Mouse (Mus musculus) lung, postnatal 4 days (tissue): ENCODE data around the gene Fpr-rs3.

Experiments
- DNase-seq, 2 experiments: peaks; one replicate each; pipeline ENCODE4 v3.0.0; 2021

Gene Fpr-rs3

DNA sequence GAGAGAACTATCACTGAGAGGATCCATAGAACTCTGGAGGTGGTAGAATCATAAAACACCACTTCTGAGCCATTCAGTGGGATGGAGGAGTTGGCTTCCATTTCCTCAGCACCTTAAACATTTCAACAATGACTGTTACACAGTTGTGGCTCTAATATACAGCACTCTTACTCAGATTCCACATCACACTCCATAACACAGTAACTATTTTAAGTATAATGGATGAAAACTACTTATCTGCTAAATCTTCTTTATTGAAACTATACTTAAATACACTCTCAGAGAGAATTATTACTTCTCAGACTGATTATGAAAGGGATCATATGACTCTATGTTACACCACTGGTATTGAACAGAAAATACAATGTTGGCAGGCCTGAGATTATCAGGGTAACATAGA lies at the start of gene Fpr-rs3:
Fpr-rs3 (minus strand) TSS at position 101 of the 400 bp plus-strand sequence.
- DNase-seq = no peak

DNA sequence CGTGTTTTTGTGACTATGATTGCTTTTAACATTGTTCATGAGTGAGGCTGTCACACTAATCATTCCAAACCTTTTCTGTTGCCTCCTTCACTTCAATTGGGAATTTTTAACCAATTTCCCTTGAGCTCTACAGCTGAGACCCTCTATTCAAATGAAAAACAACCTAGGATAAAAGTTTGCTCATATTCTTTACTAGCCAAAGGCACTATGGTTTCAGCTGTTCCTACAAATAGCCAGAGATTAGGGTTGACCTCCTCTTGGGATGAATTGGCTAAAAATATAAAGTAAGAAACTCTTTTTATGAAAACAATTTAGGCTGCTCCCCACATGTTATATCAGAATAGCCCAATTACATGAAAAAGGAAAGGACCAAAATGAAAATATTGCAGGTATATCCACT lies 28.4 kb downstream of the Fpr-rs3 start, which contains the start of gene Vmn2r110:
Vmn2r110 (minus strand) TSS at position 101 of the 400 bp plus-strand sequence.
- no peak for DNase-seq
